13 mouse cellular contexts compared by ENCODE assay signal in the genomic region with DNA sequence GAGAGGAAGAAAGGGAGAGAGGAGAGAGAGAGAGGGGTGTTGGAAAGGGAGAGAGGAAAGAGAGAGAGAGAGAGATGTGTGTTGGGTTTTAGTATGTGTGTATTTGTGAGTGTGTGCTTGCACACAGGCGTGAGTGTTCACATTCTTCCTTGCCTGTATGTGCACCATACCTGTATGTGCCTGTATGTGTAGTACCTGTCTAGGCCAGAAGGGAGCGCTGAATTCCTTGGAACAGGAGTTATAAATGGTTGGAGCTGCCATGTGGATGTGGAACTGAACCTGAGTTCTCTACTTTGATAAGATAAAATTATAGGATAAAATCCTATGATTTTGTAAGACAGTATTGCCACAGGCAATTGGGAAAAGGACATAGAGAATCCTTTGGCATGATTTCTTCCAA.
DNase-seq lines count a peak whose midpoint lies in the region; ATAC-seq and TF ChIP-seq lines count a peak whose summit lies in the region.
"Had no signal": no experiment of that assay in that cellular context is flagged by ENCODE, and none has a peak within 500 bp of the region (broad histone marks: within the 10 kb centered on the region; RNA-seq: fewer than 3 reads in every experiment).

No protein-coding gene starts in this region.

- no peaks in the 10 kb centered on the region for H3K36me3 ChIP-seq in hindbrain, embryonic 11.5 days (ENCODE audit: control insufficient read depth, insufficient read depth, low read length)
- no peaks in the 10 kb centered on the region for H3K36me3 ChIP-seq in hindbrain, embryonic 10.5 days
- no peaks in the 10 kb centered on the region for H3K36me3 ChIP-seq in ES-E14 (ENCODE audit: control insufficient read depth, insufficient read depth, low read length, poor library complexity, severe bottlenecking)
- H3K36me3 ChIP-seq: heart, embryonic 12.5 days had no signal

- ATAC-seq in hindbrain, embryonic 11.5 days (ENCODE audit: low FRiP score): no peak
- ATAC-seq: forebrain, embryonic 16.5 days had no signal

- 40% methylated on average over 2 of the region's 2 CpGs for WGBS in hindbrain, embryonic 11.5 days
- 41% methylated on average over 2 of the region's 2 CpGs for WGBS in hindbrain, embryonic 10.5 days

- no peaks in the 10 kb centered on the region for H3K27me3 ChIP-seq in hindbrain, embryonic 11.5 days (ENCODE audit: control insufficient read depth, insufficient read depth, low read length)
- H3K27me3 ChIP-seq in hindbrain, embryonic 10.5 days (ENCODE audit: insufficient read depth, poor library complexity, severe bottlenecking): no peaks in the 10 kb centered on the region
- H3K27me3 ChIP-seq: heart, embryonic 12.5 days had no signal

- in situ Hi-C loops in ES-E14 (cut with MboI; ENCODE audit: low sequenced_read_pairs in 2 of 2, unreplicated experiment in 2 of 2): loop anchor here in 1 of 2 experiments (25.0 kb wide), 1 partner anchor 433 kb away; no protein-coding TSS in a partner anchor

- no peaks in the 10 kb centered on the region for H3K9me3 ChIP-seq in hindbrain, embryonic 11.5 days (ENCODE audit: control insufficient read depth, low read length)
- no peaks in the 10 kb centered on the region for H3K9me3 ChIP-seq in hindbrain, embryonic 10.5 days
- H3K9me3 ChIP-seq in ES-E14 (ENCODE audit: control insufficient read depth, insufficient read depth, low read depth, low read length): no peaks in the 10 kb centered on the region
- H3K9me3 ChIP-seq: heart, embryonic 12.5 days had no signal

- no peaks in the 10 kb centered on the region for H3K4me1 ChIP-seq in hindbrain, embryonic 11.5 days (replicated peaks; ENCODE audit: control insufficient read depth, insufficient read depth, low read length)
- no peaks in the 10 kb centered on the region for H3K4me1 ChIP-seq in hindbrain, embryonic 10.5 days (replicated peaks)
- H3K4me1 ChIP-seq in ES-E14 (ENCODE audit: control insufficient read depth in 2 of 2, insufficient read depth in 2 of 2, low read length in 2 of 2, poor library complexity in 1 of 2): no peaks in the 10 kb centered on the region
- H3K4me1 ChIP-seq: heart, embryonic 12.5 days had no signal

- no peak overlapping the region for H3K4me3 ChIP-seq in hindbrain, embryonic 11.5 days (ENCODE audit: low read depth, low read length)
- no peak overlapping the region for H3K4me3 ChIP-seq in hindbrain, embryonic 10.5 days
- H3K4me3 ChIP-seq in ES-E14 (ENCODE audit: insufficient read depth in 1 of 2, low read depth in 1 of 2, low read length in 2 of 2, poor library complexity in 1 of 2, severe bottlenecking in 1 of 2): no peak overlapping the region
- H3K4me3 ChIP-seq: heart, embryonic 12.5 days had no signal

- H3K4me2 ChIP-seq in hindbrain, embryonic 11.5 days (replicated peaks; ENCODE audit: low read depth, low read length): no peak overlapping the region
- H3K4me2 ChIP-seq: heart, embryonic 12.5 days had no signal

- no peak overlapping the region for H3K9ac ChIP-seq in hindbrain, embryonic 11.5 days (ENCODE audit: low read depth, low read length)
- H3K9ac ChIP-seq in ES-E14 (ENCODE audit: insufficient read depth, low read depth, low read length, poor library complexity, severe bottlenecking): no peak overlapping the region
- H3K9ac ChIP-seq: heart, embryonic 12.5 days had no signal

- no peak overlapping the region for H3K27ac ChIP-seq in hindbrain, embryonic 11.5 days (ENCODE audit: low read depth, low read length)
- no peak overlapping the region for H3K27ac ChIP-seq in hindbrain, embryonic 10.5 days
- no peak overlapping the region for H3K27ac ChIP-seq in ES-E14 (ENCODE audit: insufficient read depth, low read depth, low read length, poor library complexity, severe bottlenecking)
- H3K27ac ChIP-seq: macrophage had no signal

- peak; percentile 37 for DNase-seq in hindbrain, embryonic 11.5 days (ENCODE audit: low spot score)
- DNase-seq in hindbrain, embryonic 10.5 days (ENCODE audit: low spot score): no peak
- DNase-seq in lung, postnatal 36 days: peak; percentile 5
- no peak for DNase-seq in lung, adult 18-20 months
- DNase-seq in ES-E14 (ENCODE audit: low read depth, low spot score): peak; percentile 63
- DNase-seq in embryo, embryonic 11 days: peak; percentile 35
- no peak for DNase-seq in neural tube, embryonic 10.5 days (ENCODE audit: extremely low spot score, low spot score)
- DNase-seq in layer of hippocampus, adult 9-10 months (ENCODE audit: low spot score): no peak
- DNase-seq: kidney, adult 8-10 months; right cerebral cortex, postnatal 14 days had no signal

TF ChIP-seq in ES-E14, 5 proteins besides CTCF, POLR2A, EP300 and RAD21:
- TF ChIP-seq ZC3H11A (IDR thresholded peaks at IDR 0.05; ENCODE audit: borderline replicate concordance, low read depth, low read length): peak; percentile 75; the same call in 1 of the 2 replicates
- no peak for TF ChIP-seq HCFC1 (IDR thresholded peaks at IDR 0.05; ENCODE audit: borderline replicate concordance, insufficient read depth, low read length)

Comparison
In these comparisons a context has a peak if more than half of its experiments do, and no peak if none do; other contexts are left out.
1. DNase-seq: peak in hindbrain, embryonic 11.5 days (single experiment), lung, postnatal 36 days (single experiment), ES-E14 (single experiment) and embryo, embryonic 11 days (single experiment); none in hindbrain, embryonic 10.5 days (single experiment), lung, adult 18-20 months (0 of 2), neural tube, embryonic 10.5 days (single experiment) and layer of hippocampus, adult 9-10 months (single experiment).